Mouse (Mus musculus) erythroblast, embryonic 14.5 days (primary cell): ENCODE results near the gene Slc45a3.

Experiments
- GATA1 ChIP-seq: IDR thresholded peaks from 2 replicates; pipeline ENCODE4 v1.6.1; 2012; ENCODE audit warnings: low read length, inconsistent platforms, mixed read lengths
- TAL1 ChIP-seq: IDR thresholded peaks from 3 replicates; pipeline ENCODE4 v1.6.1; 2012; ENCODE audit warnings: low read length, inconsistent platforms, mixed read lengths

- TF ChIP-seq TAL1 (no peak), GATA1 (no peak)
These were observed 46.3 kb downstream of the Slc45a3 start for GRCm38 (mm10) chr1:132008881-132009644.
